Mouse (Mus musculus) layer of hippocampus, postnatal 25 days (tissue): ENCODE data around the gene Klhdc3. TPM values are rescaled to one million over a fixed set of nuclear protein-coding genes. Genes with fewer than 3 reads are reported as not detected.

Source experiments
- DNase-seq, 2 experiments: peaks; one replicate each; pipeline ENCODE4 v3.0.0; 2022; ENCODE audit warnings: mixed read lengths in 2 of 2, low spot score in 1 of 2; ENCODE audit errors: extremely low spot score in 1 of 2
- total RNA-seq, 2 experiments: library from RNA; stranded (reverse); gene quantifications; 2 replicates each; pipeline ENCODE4 v1.2.3; 2021

Klhdc3 gene
- total RNA-seq, 2 experiments from 2014 or later = 180 to 197 TPM

DNA sequence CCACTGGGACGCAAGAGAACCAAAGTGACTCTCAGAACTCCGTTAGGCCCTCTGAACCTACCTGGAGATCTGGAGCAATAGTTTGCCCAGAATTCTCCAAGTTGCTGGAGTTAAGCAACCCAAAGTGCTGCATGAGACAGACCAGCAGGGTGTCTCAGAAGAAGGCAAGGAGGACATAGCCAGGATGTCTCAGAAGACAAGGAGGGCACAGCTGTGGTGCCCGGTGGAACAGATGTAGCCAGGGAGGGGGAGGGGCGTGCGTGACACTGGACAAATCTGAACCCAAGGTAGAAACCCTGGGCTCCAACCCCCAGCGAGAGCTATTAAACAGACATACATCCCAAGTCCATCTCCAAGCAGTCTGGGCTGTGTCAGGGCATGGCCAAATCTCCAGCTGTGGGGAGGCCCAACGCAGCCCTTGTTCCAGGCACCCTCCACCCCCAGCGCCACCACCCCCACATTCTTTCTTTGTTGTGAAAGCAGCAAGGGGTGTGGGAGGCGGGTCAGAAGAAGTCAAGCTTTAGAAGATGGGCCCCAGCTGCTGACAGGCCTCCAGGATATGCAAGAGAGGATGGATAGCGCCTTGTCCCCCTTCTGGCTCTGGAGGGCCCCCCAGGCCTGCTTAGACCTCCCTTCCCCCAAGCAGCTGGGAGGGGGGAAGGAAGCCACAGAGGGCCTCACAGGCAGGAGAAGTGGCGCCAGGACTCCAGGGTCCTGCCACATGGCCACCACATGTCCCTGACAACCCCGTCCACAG, 50.9 kb downstream of the Klhdc3 start:
- no peak for DNase-seq

- DNase-seq = peak; percentile 61 to 67
These were observed 51.7 kb downstream of the Klhdc3 start, which contains the start of gene Ptk7 for GRCm38 (mm10) chr17:46628791-46629684. Ptk7 (minus strand) TSS chr17:46629504.

GRCm38 (mm10) chr17:46628471-46628790, 52.3 kb downstream of the Klhdc3 start:
- no peak for DNase-seq

GRCm38 (mm10) chr17:46627409-46627808, 53.3 kb downstream of the Klhdc3 start:
- DNase-seq = no peak

- no peak for DNase-seq
These were observed 56.1 kb downstream of the Klhdc3 start for GRCm38 (mm10) chr17:46624598-46624997.

Other genes starting within 250 kb of the Klhdc3 start
- under 1 TPM in 1 of 2 experiments, not detected in 1; 0.32 TPM for gene Slc22a7, start 242.5 kb downstream of the Klhdc3 start, total RNA-seq
- gene Ttbk1, start 193.2 kb downstream of the Klhdc3 start, total RNA-seq = 100 to 1,000 TPM; 112 to 124 TPM
- 1 to 10 TPM; 5.1 to 6.7 TPM for gene Dnph1, start 184.2 kb downstream of the Klhdc3 start, total RNA-seq
- gene Cul9, start 134.5 kb downstream of the Klhdc3 start, total RNA-seq = 10 to 100 TPM; 51.1 to 57.4 TPM
- 10 to 100 TPM; 75.9 to 80.6 TPM for gene Srf, start 124.7 kb downstream of the Klhdc3 start, total RNA-seq
- gene Ptk7, start 51.4 kb downstream of the Klhdc3 start, total RNA-seq = 1 to 10 TPM; 8.9 to 9.4 TPM
- gene Klc4, start 34.9 kb downstream of the Klhdc3 start, total RNA-seq = 10 to 100 TPM; 16.8 to 17.0 TPM
- 10 to 100 TPM; 51.5 to 57.4 TPM for gene Mrpl2, start 34.7 kb downstream of the Klhdc3 start, total RNA-seq
- gene Cul7, start 30.6 kb downstream of the Klhdc3 start, total RNA-seq = 10 to 100 TPM; 19.7 to 20.9 TPM
- 10 to 100 TPM; 16.3 to 18.1 TPM for gene Rrp36, start 6.6 kb downstream of the Klhdc3 start, total RNA-seq
- 100 to 1,000 TPM in 1 of 2 experiments, 10 to 100 TPM in 1; 94.9 to 109 TPM for gene Mea1, start 2.1 kb downstream of the Klhdc3 start, total RNA-seq
- gene Ppp2r5d, start 24.2 kb upstream of the Klhdc3 start, total RNA-seq = 10 to 100 TPM; 88.1 to 91.8 TPM
- gene Pex6, start 30.5 kb upstream of the Klhdc3 start, total RNA-seq = 10 to 100 TPM; 52.7 to 53.5 TPM
- under 1 TPM in 1 of 2 experiments, not detected in 1; 0.68 TPM for gene Gnmt, start 48.3 kb upstream of the Klhdc3 start, total RNA-seq
- gene Cnpy3, start 71.3 kb upstream of the Klhdc3 start, total RNA-seq = 10 to 100 TPM; 62.3 to 68.2 TPM
- not detected for gene Ptcra, start 82.8 kb upstream of the Klhdc3 start, total RNA-seq
- gene 2310039H08Rik, start 91.7 kb upstream of the Klhdc3 start, total RNA-seq = 10 to 100 TPM in 1 of 2 experiments, 1 to 10 TPM in 1; 7.5 to 10.5 TPM
- 10 to 100 TPM; 51.4 to 53.8 TPM for gene Rpl7l1, start 101.8 kb upstream of the Klhdc3 start, total RNA-seq
- gene Bicral, start 177.6 kb upstream of the Klhdc3 start, total RNA-seq = 10 to 100 TPM; 47.5 to 60.3 TPM
- gene Tbcc, start 209.8 kb upstream of the Klhdc3 start, total RNA-seq = 10 to 100 TPM; 34.6 to 36.7 TPM
- not detected for gene Prph2, start 229.5 kb upstream of the Klhdc3 start, total RNA-seq